Mouse (Mus musculus): ENCODE measurements around the gene Efnb2.

The Efnb2 gene

DNA sequence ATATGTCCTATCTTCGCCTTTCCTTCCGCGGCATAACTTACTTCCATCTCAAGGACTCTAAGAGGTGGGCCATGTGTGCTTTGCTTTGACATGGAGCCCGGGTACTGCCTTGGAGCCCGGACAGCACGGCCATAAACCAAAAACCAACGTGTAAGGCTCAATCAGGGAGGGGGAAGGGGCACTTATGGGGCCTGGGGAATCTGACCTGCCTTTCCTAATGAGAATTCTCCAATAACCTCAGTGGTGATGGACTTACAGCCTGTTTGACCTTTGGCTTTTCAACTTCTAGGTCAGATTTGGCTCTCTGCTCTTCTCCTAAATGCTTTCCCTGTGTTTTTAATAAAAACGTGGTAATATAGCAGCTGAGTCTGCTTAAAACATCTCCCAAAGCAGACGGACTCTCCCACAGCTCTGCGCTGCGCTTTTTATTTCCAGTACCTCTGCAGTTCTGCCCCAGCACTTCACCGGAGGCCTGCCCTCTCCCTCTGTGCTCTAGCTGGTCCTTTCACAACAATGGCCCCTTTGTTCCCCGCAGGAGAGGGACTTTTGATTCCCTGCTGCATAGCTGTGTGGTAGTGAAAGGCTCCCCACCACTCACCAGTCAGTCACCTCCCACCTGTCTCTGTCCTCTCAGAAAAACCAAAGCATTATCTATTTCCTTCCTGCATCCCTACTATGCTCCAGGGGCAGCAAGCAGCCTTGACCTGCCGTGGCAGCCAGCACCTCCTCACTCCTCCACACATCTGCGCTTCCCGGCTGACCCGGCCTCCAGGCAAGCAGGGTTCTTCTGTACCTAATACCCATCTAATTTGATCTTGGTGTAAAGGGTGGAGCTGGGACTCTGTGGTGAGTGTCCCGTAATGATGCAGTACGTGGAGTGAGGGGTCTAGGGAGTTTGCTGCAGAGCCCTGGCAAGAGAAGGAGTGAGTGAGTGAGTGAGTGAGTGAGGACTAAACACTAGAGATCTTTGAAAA is 41.5 kb downstream of the Efnb2 start:
- no peak for DNase-seq (ENCODE audit: low read depth, low spot score)

DNA sequence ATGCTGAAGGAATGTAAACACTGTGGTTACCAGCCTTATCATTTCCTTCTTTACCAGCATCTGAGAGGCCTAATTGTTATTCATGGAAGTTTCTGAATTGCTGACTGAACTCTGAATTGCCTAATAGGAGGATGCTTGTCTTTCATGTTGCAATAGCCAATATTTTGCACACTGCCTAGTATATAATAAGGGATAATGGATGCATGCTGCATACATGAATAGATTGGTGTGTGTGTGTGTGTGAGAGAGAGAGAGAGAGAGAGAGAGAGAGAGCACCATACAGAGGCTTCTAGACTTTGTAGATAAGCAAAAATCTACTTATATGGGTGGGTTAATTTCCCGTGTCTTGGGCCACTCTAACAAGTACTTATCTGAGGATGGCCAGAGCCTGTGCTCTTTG is 47.2 kb downstream of the Efnb2 start:
- DNase-seq (ENCODE audit: low read depth, low spot score): no peak

DNA sequence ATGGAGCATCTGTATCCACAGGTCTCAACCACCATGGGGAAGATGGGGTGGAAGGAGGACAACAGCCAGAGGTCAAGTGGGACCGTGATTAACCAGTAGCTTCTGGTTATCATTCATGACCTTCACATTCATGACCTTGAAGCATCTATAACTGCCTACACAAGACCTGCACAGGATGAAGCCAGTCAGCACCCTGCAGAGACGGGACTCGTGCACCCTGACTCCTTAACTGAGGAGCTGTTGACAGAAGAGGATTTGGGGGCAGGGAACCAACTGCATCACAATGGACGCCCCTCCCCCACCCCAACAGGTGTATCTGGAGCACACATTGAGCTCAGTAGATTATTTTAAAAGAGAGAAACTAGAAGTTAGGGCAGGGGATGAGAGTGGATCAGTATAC is 49.1 kb downstream of the Efnb2 start:
- no peak for DNase-seq (ENCODE audit: low read depth, low spot score)

DNA sequence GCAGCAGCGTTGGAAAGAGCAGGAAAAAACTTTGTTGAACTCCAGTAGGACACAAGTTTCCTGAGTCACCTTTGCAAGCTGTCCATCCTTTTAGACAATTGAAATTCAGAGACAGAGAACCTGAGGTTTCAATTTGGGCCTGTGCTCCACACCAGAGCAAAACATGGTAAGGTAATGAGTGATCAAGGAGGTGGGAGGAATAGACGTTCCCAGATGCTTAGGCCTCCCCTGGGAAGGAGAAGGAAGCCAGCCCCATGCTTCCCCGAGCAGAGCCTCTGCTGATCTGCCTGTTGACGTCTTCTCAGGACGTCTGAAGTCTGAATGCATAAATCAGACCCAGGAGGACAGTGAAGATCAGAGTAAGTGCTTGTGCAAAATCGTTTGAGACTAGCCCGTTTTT is 51.3 kb downstream of the Efnb2 start:
- DNase-seq (ENCODE audit: low read depth, low spot score): no peak

DNA sequence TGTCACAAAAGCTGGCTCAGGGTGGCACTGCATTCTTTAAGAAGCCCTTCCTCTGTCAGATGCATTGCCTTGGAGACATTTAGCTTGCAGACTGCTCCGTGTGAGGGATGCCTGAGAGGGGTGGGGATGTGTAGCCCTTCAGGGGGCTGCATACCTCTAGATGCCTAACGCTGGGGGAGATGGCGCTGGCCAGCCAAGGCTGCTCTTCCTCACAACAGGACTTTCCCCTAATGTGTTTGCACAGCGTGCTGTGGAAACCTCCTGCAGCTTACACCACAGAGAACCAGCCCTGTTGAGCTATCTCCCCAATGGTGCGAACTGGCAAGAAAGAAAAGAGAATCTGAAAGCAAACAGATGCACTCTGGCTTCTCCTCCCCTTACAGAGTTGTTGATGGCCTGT is 51.9 kb downstream of the Efnb2 start:
- DNase-seq (ENCODE audit: low read depth, low spot score): no peak

DNA sequence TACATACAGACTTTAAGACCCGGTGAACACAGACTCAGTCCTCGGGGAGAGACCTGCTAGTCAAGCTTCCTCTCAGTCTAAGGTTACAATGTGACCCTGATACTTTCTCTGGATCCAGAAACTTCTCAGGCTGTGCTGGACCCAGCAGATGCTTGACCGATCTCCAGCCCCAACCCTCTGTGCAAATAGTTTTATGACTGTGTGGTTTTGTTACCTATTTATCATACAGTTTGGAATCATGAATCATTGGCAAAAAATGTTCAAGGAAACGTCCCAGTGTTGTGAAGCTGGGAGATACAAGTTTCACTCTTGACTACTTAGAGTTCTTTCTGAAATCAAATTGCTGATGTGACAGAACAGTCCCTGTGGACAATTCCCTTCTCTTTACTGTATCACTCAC is 55.4 kb downstream of the Efnb2 start:
- DNase-seq (ENCODE audit: low read depth, low spot score): no peak

DNA sequence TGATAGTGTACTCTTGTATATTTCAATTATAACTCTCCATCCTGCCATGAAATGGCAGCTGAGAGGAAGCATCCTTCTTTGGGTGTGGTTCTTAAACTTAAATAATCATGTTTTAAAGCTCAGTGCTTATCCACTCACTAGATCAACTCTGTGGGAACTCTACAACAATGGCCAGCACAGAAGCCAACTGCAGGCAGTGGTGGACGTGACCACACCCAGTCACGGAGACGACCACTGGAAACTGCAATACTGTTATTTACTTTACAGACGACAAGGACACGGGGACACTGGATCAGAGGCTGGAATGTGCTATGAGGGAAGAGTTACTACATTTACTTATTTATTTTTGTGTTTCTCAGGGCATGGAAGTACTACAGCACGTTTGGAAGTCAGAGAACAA is 57.2 kb downstream of the Efnb2 start:
- no peak for DNase-seq (ENCODE audit: low read depth, low spot score)

DNA sequence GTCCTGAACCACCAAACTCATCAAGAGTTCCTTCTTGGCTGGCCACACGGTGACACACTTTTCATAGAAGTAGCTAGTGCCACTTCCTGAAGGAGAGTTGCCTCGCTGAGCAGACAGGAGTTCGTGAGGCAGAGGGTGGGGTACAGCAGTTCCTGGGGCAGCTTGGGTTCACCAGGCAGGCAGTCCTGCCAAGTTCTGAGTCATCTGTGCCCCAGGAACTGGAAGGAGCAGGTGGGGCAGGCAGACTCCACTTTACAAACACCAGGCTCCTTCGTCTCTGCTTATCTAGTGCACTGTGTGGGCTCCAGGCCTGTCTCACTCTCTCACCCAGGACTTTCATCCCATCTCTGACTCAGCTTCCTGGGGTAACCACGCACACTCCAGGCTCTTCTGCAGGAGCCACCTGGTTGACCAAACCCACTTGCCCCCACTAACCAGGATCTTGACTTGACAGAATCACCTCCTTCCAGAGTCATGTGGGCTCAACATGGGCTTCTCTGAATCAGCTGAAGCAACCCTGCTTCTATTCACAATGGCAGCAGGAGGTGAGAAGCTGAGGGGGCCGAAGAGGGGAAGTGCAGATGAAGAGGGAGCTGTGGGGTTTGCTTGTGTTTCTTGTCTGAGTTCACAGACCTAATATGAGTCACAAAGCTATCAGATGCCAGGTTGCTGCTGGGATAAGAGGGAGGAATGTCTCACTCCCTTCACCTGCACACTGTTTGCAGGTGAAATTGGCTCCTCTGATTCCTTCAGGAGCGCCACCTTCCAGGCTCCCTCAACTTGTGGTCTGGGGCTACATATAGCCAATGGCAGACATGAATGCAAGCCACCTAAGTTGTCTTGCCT is 58.2 kb downstream of the Efnb2 start:
- no peak for DNase-seq (ENCODE audit: low read depth, low spot score)

DNA sequence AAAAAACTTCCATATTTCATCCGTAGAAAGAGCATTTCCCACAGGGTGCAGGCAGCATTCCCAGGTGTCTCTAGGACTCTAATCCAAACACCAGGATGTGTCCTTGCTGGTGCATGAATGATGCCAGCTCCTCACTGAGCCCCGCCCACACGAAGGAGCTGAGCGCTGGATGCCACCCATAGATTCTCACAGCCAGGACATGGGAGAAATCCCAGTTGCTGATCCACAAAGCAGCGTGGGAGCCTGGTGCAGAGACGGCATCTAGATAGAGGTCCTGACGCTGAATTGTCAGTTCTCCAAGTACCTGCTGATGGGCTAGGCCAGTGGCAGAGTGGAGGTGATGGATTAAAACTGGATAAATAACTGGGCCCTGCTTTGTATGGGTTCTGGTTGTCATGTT is 61.1 kb downstream of the Efnb2 start:
- DNase-seq (ENCODE audit: low read depth, low spot score): no peak

DNA sequence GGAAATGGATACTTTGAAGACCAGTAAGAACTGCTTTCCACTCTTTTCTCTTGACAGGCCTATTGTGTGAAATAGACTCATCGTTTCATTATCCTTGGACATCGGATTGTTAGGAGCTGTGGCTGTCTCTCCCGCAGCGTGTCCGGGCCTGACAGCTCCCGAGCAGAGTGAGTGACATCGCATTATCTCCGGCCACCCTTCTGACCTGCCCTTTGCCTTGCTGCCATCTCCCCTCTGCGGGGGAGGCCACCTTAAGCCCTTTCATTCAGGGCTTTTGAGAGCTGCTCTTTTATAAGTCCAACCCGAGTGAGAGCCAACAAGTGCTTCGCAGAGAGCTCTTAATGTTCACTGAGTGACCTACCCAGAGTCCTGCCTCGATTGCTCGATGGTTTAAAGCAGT is 63.6 kb downstream of the Efnb2 start:
- DNase-seq (ENCODE audit: low read depth, low spot score): no peak

DNA sequence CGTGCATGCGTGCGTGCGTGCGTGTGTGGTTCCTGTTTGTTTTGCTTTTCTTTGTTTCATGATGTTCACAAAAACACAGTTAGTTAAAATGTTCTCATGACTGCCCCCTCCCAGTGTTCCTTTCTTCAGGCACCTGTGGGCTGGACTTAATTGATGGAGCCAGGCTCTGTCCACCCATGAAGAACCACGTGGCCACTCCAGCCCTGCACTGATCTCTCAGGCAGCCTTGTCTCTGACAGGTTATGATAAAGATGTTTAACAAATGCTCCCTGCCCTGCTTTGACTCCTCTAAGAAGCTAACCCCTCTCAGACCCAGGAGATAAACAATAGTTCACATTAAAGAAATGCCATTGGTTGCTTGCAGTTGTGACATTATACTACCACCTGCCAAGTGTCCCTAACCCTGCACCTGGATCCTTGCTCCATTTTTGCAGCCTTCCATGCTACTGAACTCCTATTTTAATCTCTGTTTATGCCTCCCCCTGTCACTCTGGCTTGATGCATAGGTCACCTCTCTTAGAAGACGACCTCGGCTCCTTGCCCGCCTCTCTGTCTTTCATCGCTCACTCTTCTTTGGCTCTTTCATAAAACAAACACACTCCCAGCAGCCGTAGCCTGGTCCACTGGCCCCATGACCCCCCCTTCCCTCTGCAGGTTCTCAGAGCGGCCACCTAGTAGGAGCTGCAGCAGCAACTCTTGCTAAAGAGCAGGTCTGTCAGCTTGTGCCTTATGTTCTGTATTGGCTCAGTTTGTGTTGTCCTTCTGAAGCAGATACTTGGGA is 65.0 kb downstream of the Efnb2 start:
- DNase-seq (ENCODE audit: low read depth, low spot score): no peak

DNA sequence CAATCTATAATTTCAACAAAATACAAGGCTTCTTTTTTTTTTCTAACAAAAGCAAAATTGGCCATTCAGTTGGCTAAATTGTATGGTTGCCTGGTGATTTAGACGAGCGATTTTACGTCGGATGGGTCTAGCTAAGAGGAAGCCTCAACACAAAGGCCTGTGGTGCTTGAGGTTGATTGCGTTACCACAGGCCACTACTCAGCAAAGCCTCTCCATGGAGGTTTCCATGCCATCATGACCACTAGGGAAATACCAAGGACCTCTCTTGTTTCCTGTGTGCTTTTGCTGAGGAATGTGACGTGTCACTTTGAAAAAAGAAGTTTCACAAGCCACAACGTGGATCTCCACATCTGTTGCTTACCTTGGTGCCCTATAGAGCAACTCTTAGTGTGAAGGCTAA is 67.2 kb downstream of the Efnb2 start:
- DNase-seq (ENCODE audit: low read depth, low spot score): no peak

DNA sequence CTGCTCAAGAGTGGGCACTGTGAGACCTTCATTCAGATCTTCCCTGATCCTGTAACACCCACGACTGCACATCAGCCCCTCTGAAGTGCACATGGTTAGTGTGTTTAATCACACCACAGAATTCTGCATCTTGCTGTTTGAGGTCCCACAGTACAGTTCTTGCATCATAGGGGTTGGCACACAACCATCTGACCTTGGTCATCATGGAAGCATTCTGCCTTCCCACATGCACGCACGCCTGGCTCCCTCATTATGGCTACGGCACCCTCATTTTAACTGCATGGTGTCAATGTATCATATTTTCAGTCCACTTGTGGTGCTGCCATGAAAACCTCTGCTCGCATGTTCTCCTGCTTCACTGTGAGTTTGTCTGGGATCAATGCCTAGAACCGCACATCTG is 67.7 kb downstream of the Efnb2 start:
- DNase-seq (ENCODE audit: low read depth, low spot score): no peak

DNA sequence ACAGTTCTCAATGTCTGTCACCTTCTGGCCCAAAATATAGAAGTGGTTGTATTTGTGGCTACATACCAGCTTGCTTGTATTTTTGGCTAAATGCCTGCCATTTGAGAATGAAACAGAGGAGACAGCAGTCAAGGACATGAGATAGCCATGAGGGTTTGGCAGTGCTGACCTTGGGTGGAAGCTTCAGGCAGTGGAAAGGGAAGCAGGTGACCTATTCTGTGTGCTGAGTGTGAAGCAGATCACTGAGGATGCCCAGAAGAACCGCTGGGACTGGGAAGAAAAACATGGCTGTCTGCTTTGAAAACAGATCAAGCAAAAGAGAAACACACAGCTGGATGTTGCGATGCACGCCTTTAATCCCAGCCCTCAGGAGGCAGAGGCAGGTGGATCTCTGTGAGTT is 68.7 kb downstream of the Efnb2 start:
- no peak for DNase-seq (ENCODE audit: low read depth, low spot score)

DNA sequence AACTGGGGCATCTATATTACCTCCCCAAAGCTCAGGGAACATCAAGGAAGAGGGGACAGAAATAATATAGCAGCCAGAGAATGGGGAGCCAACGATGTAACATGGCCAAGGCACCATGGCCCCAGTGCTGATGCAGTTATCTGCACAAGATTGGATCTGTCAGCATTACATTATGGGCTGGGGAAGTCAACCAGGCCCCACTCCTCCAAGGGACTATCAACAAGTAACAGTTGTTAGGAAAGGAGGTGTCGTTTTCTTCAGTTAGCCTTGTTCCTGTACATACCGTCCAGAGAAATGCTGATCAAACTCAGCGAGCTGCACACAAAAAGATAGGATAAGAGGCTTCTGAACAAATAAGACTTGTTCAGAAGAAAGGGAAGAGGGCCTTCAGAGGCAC is 77.1 kb downstream of the Efnb2 start:
- no peak for DNase-seq (ENCODE audit: low read depth, low spot score)

DNA sequence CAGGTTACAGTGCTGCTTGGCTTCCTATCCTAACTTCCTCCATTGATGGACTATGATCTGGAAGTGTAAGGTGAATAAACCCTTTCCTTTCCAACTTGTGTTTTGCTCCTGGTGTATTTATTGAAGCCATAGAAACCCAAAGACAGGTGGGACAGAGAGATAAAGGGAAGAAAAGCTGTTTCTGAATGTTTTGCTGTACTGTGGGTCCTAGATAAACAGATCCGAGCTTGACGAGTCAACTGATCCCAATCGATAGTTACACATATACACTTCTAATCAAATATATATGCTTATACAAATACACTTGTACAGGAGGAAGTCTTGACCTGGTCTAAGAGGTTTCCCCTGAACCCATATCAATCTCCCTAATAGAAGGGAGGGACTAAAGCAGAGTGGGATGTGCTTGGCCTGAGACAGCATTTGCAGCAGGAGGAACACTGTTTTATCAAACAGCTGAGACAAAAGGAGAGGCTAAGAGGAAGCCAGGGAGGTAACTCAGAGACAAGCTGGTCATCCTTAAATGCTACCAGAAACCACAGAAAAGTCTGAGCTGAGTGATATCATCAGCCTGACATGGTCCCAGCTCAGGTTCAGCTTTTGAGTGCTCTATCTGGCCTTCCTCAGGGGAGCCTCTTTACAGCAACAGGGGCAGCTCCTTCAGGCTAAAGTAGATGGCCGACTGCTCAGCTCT is 77.6 kb downstream of the Efnb2 start:
- no peak for DNase-seq (ENCODE audit: low read depth, low spot score)

DNA sequence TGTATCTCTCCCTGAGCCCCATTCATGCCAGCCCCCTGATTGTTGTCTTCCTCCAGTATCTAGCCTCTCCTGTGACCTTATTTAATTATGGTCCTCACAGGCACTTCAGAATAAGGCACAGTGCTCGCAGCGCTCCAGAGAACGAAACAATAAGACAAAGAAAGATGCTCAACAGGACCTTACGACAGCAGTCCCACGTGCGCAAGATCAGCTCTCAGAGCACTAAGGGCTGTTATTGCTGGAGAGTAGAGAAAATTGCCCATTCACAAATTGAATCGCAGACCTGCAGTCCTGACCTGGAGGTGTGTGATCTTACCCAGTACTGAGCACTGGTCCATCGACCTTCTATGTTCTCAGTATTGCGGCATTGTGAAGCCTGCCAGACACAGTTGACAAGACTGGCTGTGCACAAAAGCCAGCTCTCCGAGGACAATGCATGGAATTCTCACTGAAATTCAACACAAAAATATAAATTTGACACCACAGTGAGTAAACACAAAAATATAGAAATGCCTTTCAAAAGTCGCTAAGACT is 83.2 kb downstream of the Efnb2 start:
- DNase-seq (ENCODE audit: low read depth, low spot score): no peak

DNA sequence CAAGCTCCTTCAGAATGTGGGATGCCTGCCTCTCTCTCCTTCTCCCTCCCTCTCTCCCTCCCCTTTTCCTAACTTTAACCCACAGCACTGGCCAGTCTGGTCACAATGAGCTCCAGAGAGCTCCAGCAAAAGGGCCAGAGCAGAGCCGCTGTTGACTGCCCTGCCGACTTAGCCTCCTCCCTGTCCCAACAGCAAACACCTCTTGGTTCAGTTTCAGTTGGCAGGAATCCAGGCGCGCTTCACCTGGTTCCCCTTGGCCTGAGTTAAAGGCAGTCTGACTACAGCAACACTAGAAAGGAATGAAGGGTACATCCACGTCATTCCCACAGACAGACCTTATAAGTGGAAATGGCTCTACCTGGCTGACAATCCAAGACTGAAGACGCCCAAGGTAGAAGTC is 84.2 kb downstream of the Efnb2 start:
- no peak for DNase-seq (ENCODE audit: low read depth, low spot score)

DNA sequence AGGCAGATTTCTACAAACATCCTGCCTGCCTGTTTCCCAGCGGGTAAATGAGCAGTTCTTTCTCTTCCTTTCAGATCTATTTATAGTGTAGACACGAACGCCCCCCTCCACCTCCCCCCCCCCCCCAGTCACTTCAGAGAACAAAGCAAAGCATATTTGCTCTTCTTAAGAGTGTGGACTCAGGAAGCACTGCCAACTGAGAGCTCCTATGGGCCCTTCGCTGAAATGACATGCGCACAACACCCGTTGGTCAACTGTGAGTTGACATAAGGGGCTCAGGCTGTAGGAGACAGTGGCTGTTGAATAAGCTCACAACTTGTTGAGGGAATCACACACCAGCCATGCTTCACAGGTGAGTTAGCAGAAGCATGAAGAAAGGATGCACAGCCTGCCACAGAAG is 84.8 kb downstream of the Efnb2 start:
- DNase-seq (ENCODE audit: low read depth, low spot score): no peak

DNA sequence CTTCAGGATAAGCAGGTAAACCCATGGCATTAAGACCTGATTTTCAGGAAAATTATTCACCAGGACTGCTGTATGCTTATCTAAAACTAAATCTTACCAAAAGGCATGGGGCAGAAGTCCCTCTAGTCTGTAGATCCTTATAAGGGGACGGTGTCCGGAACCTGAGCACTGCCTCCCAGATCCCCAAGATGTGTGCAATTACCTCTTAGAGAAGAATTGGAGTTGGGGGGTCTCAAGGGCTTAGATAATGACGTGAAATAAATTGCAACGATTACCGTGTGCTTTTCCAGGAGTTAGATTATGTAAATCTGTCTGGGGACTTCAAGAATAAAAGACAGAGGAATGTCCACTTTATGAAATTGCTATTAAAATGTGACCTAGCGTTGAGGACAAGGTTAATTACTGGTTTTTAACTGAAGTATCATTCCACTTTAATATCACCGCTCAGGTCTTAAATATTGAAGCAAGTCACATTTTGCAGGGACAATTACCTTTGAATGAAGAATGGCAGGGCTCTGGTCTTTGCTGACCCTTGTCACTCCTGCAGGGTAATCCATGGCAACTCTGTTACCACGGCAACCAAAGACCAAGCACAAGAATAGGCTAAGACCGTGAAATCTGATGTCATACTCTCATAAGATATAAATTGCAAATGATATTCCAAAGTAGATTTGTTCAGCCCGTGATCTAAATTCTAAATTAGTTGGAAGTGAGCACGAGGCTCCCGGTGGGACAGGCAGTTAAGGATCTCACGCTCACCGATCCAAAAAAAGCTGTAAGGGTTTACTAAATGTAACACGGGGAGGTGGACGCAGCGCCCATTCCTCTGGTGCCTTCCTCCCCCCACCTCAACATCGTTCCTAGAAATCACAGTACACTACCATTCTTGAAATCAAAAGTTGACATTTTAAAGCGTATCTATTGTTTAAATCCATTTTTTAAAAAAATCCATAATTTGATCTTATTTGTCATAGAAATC is 86.2 kb downstream of the Efnb2 start:
- no peak for DNase-seq (ENCODE audit: low read depth, low spot score)

All from CD4-positive, CD25-positive, alpha-beta regulatory T cell, adult 2 months (primary cell).